Mouse (Mus musculus) fibroblast of lung, adult 2 months (primary cell): ENCODE data around the gene Rrm2.

Source experiments
- DNase-seq: peaks from one replicate; pipeline ENCODE4 v3.0.0-alpha.2; 2011; ENCODE audit warnings: low read depth

Rrm2 gene

DNA sequence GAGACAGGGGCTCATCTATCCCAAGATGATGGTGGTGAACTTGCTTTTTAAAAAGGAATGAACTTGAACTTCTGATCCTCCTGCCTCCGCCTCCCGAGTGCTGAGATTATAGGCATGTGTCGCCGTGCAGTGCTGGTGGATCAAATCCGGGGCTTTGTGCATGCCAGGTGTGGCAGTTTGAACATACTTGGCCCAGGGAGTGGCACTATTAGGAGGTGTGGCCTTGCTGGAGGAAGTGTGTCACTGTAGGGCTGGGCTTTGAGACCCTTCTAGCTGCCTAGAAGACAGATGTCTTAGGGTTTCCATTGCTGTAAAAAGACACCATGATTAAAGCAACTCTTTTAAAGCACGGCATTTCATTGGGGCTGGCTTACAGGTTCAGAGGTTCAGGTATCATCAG is 42.5 kb downstream of the Rrm2 start:
- no peak for DNase-seq

DNA sequence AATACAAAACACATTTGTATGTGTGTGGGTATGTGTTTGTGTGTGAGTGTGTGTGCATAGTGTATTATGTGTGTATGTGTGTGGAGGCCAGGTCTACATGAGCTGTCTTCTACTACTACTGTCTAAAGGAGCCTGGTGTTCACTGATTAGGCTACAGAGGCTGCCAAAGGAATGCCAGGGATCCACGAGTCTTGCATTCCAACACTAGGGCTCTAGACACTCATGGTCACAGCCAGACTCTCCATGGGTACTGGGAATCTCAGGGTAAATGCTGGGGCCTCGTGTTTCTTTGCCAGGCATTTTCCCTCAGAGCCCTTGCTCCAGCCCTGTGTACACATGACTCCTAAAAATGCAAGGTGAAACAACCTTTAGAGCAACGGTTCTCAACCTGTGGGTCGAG is 45.6 kb downstream of the Rrm2 start:
- DNase-seq: no peak

DNA sequence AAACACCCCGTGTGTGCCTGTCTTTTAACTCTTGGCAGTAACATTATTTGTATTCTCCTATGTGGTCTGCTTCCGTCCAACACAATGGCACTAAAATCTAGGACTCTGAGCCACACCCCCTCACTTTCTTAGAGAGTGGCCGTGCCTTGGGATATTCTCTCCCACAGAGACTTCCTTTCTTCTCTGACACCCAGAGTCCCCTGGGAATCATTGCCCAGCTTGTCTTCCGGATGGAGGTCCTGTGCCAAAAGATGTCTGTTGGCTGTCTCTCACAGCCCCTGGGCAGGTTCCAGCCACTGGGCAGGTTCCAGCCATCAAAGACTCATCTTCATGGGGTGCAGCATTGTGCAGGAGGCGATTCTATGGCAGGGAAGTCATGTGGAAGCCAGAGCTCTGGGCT is 46.7 kb downstream of the Rrm2 start:
- DNase-seq: no peak

DNA sequence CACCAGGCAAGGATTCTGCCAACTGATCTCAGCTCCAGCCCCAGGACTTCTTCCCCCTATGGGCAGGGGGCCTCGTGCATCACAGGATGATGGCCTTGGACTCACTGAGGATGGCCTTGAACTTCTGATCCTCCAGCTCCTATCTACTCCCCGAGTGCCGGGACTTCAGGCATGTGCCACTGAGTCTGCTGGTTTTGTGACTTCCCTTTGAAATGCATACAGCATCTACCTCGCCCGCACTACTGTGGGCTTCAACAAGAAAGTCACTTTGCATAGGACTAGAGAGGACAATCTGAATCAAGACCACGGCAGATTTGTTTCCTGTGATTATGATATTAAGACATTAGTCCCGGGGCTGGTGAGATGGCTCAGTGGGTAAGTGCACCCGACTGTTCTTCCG is 47.4 kb downstream of the Rrm2 start:
- no peak for DNase-seq

DNA sequence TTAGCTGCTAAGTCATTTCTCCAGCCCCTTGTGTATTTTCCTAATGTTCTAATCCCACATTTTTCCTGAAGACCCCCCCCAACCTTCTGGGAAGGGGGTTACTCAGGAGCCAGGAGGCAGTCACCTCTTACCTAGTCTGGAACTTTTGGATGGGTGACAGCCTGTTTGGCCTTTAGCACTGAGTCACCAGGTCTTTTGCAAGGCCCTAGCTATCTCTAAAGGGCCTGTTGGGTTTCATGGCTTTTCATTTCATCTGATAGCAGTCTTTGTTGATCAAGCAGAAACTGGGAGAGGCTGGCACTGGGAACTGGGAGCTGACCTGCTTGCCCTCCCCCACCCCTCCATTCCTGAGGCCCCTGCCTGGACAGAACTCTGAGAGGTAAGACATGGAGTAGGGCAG is 49.3 kb downstream of the Rrm2 start:
- DNase-seq: no peak

DNA sequence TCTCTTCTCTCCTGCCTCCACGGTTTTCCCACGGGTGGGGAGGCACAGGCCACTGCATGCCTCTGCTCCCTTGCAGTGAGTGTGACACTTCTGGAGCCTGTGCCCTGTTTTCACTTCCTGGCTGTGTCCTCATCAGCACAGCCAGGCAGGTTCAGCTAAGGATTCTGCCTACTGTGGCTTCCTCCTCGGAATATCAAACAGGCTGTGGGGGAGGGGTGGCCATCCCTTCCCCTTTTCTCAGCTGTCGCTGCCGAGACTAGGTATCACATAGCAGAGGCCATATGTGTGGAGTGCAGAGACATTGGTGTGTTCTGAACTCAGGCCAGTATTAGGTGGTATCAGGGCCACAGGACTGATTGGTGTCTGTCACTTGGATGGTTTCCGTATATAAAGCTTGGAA is 50.3 kb downstream of the Rrm2 start:
- DNase-seq: no peak

DNA sequence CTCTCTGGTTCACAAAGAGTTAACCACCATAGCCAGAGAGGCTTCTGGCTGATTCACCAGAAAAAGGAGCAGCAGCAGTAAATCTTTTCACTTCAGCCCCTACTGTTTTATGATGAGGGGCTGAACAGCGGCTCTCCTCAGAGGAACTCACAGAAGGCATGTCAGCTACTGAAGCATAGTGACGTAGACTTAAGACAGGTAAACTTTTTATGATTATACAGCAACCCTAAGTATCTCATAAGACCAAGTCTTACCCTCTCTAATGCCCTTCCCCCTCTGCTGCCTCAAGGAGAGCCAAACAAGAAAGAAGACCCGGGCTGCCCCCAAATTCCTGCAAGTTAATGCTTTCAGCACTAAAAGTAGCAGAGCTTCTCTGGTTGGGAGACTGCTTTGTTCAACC is 54.2 kb downstream of the Rrm2 start:
- DNase-seq: no peak
